Mouse (Mus musculus) kidney, postnatal 36 days (tissue): ENCODE results near the gene Dlgap5.
"Not testable (repeated sequence)": the region's sequence is repeated elsewhere in the genome, so short reads cannot be mapped to it uniquely, and the experiment has no call there.

Experiments used
- DNase-seq, 2 experiments: peaks; one replicate each; pipeline ENCODE4 v3.0.0; 2021 to 2022; ENCODE audit warnings: mixed read lengths in 2 of 2

The Dlgap5 gene

DNA sequence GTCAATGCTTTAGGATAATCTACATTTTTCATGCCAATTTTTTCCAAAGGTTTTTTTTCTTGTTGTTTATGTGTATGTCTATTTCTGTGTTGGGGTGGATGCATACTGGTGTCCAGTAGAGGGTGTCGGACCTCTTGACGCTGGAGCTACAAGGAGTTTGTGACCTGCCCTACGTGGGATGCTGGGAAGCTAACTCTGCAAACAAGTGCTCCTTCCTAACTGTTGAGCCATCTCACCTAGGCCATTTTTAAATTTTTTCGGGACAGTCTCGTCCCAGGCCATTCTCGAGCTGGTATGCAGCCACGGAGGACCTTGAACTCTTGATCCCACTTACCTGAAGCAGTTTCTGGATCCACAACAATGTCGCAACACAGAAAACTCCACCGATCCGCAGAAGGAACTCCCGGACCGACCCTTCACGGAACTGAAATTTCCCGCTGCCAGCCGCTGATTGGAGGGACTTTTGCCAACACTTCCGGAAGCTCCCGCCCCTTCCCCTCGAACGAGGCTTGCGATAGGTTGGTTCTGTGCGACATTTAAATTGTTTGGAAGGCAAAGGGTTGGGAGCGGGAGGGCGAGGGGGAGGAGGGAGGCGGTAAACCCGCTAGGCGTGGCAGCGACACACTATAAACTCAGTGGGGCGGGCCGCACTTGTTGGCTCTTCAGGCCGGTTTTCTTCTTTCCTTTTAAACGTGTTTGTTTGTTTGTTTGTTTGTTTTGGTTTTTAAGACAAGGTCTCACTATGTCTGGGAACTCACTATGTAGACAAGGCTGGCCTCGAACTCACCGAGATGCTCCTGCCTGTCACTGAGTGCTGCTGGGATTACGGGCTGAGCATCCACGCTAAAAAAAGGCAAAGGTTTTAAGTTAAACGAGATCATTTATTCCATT is at the start of gene Dlgap5:
Gene Dlgap5, minus strand, starts transcription at position 633 of the 891 bp plus-strand sequence.
- DNase-seq: peak; percentile 94

- no peak for DNase-seq
These were observed 47.4 kb upstream of the Dlgap5 start for GRCm38 (mm10) chr14:47465468-47466175.

GRCm38 (mm10) chr14:47464426-47464825 is 46.2 kb upstream of the Dlgap5 start:
- no peak for DNase-seq

- DNase-seq: no peak
These were observed 44.8 kb upstream of the Dlgap5 start for GRCm38 (mm10) chr14:47462877-47463460.

DNA sequence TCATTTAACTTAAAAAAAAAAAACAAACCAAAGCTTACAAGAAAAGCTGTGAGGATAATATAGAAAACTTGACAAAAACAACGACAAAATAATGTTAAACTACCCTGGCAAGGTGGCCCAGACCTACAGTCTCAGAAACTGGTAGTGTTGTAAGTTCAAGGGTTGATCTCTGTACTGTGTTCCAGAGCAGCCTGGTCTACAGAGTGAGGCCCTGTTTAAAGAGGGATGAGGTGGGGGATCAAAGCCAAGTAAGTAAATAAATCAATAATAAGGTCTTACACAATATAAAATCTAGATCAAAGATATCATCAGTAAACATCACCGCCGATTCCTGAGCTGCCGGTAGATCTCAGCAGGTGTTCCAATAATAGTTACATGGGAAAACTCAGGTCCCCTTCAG is 44.2 kb upstream of the Dlgap5 start:
- no peak for DNase-seq

DNA sequence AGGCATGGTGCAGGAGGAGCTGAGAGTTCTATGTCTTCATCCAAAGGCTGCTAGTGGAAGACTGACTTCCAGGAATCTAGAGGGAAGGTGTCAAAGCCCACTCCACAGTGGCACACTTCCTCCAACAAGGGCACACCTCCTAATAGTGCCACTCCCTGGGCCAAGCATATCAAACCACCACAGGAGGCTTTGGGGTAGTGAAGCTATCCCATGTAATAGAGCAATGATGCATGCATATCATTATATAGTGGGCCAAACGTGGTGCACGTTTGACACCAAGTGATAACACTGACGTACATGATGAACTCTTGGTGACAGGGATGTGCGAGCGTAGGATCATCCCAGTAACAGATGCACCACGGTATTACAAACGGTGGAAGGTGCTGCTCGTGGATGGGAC is 43.8 kb upstream of the Dlgap5 start:
- DNase-seq: no peak

DNA sequence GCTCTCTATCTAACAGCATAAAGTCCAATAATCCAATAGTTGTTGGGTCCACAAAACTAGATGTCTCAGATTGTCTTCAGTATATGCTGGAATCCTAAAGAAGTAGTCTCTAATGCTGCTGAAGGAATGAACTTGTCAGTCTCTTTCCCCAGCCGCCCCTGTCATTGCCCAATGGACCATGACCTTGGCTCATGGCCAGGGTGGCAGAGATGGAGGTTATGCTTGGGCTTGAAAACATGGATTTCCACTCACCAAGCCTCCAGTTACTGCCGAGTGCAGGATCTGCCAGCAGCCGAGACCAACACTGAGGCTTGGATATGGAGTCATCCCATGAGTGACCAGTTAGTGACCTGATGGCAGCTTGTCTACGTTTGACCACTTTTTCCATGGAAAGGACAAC is 41.3 kb upstream of the Dlgap5 start:
- DNase-seq: peak; percentile 43 to 77

GRCm38 (mm10) chr14:47450121-47450520 is 31.9 kb upstream of the Dlgap5 start, which contains the start of gene Fbxo34:
Gene Fbxo34, plus strand, starts transcription at chr14:47450421.
- not testable (repeated sequence) for DNase-seq

- DNase-seq: no peak
These were observed 27.3 kb upstream of the Dlgap5 start for GRCm38 (mm10) chr14:47445331-47446095.

GRCm38 (mm10) chr14:47444907-47445306 is 26.7 kb upstream of the Dlgap5 start:
- DNase-seq: no peak

GRCm38 (mm10) chr14:47438947-47439346 is 20.7 kb upstream of the Dlgap5 start:
- DNase-seq: no peak

DNA sequence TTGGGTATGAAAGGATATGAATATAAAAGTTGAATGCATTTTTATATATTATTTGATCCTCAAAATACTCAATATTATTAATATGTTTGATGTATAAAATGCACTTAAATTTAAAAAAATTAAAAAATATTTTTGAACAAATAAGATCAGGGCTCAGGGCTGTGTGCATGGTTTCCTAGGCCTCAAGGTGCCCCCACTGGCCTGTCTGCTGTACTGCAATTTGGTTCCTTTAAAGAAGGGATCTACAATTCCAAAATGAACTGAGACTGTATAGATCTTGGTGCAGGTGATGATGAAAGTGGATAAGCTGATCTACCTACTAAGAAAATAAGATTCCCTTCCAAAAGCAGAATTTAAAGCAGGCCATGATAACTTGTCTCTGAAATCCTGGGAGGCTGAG is 14.8 kb upstream of the Dlgap5 start:
- DNase-seq: peak in 1 of 2 experiments; percentile 36

DNA sequence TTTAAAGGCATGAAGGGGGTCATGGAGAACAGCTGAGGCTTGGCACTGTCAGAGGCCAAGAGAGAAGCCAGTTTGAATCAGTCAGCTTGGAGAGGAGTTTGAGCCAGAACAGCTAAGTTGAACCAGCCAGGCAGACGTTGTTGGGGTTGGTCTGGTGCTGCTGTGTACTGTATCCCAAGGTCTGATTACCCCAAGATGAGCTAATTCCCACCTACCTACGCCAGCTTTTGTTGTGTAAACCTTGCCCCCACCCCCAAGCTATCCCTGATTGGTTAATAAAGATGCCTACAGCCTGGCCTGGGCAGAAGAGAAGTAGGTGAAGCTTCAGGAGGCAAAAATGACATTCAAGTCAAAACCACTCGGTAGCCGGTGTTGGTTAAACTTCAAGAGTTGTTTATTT is 4.3 kb upstream of the Dlgap5 start:
- DNase-seq: no peak

DNA sequence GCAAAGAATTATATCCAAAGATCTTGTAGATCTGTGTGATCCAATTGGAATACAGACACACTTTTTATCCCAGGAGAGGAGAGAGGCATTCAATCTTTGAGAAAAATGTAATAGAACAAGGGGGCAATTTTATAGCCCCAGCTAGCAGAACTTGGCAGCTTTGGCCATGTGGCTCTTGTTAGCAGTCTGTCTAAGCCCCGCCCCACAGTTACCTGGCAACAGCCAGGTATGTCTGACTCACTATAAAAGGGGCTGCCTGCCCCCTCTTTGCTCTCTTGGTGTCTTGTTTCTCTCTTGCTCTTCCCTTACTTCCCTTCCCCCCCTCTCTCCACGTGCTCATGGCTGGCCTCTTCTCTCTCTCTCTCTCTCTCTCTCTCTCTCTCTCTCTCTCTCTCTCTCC is 3.4 kb upstream of the Dlgap5 start:
- DNase-seq: no peak

- DNase-seq: peak in 1 of 2 experiments; percentile 3
These were observed 1.6 kb upstream of the Dlgap5 start for GRCm38 (mm10) chr14:47419723-47420276.

DNA sequence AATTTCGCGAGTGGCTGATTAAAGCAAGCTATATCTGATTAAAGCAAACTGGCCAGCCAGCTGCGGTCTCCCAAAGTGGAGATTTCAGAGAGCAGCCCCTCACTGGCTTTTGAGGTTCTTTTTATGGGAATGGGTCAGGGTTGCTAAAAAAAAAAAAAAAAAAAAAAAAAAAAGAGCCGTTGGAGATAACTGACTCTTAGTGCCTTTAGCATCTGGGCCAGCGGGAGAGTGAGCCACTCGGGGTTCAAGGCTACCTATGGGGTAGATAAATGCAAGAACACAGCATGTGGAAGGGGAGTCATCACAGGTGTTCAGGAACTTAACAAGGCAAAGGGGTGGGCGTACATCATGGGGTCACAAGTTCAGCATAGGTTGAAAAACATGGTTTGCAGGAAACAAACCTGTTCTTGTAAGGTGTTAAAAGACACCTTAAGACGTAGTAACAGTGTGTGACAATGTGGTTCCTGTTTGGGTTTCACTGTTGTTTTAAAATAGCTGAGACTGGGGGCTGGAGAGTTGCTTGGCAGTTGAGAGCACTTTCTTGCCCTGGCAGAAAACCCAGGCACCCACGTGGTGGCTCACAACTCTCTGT is 923 bp upstream of the Dlgap5 start:
- no peak for DNase-seq

- no peak for DNase-seq
These were observed 422 bp upstream of the Dlgap5 start for GRCm38 (mm10) chr14:47418666-47418991.

DNA sequence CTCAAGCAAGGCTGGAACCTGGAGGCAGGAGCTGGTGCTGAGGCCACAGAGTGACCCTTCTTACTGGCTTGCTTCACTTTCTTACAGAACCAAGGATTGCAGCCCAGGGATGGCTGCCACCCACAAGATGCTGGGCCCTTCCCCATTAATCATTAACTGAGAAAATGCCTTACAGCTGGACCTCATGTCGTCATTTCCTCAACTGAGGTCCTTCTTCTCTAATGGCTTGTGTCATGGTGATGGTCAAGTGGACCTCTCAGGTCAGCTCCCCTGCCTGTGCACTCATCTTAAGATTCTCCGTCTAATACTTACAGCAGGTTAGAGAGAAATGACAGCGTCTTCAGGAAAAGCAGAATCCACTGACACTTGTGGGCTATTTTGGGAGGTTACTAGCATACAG is 861 bp downstream of the Dlgap5 start:
- DNase-seq: peak; percentile 3 to 12

- DNase-seq: peak; percentile 8 to 14
These were observed 12.2 kb downstream of the Dlgap5 start for GRCm38 (mm10) chr14:47406000-47406399.

- DNase-seq: no peak
These were observed 15.5 kb downstream of the Dlgap5 start for GRCm38 (mm10) chr14:47402735-47403134.

GRCm38 (mm10) chr14:47396165-47396652 is 22.0 kb downstream of the Dlgap5 start:
- DNase-seq: peak; percentile 33 to 45

- DNase-seq: no peak
These were observed 22.7 kb downstream of the Dlgap5 start for GRCm38 (mm10) chr14:47395462-47396026.
